Mouse (Mus musculus): ENCODE results near the gene Cntnap2.
"Not testable (repeated sequence)": the region's sequence is repeated elsewhere in the genome, so short reads cannot be mapped to it uniquely, and the experiment has no call there.

DNA sequence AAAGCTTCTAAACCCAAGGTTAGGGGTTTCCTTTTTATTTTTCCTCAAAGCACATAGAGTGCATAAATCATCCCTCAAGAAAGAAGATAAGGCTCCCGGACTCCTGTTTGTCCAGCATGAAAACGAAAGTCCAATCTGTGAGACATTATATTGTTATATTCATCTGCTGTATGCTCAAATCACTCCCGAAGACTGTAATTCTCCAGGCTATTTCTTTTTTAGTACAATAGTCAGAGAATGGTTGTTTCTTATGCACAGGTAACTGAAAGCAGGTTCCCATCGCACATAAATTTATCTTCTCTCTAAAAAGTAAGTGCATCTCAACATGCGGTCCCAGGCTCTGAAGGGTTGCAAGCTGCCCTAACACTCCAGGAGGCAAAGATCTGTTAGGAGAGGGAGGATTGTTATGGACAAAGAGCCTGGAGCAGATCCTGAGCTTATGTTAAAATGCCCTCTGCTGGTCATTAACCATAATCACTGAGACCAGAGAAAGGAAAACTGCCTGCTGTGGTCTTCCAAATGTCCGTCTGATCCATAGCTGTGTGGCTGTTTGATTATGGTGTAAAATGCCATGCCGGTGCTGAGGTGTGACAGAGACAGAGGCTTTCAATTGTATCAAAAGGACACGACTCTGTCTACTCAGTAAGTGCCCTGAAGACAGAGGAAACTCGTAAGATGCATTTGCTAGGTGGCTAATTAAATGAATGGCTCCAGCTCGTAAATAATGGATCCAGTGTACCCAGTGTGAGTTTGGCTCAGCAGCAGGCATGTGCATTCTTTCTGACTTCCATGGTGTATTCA is 2116.4 kb downstream of the Cntnap2 start:
- TF ChIP-seq CTCF (conservative IDR thresholded peaks at IDR 0.05; ENCODE audit: low read length): peak; percentile 39
- not testable (repeated sequence) for TF ChIP-seq POU5F1, NANOG (IDR thresholded peaks at IDR 0.05; ENCODE audit: borderline replicate concordance, low read length)
